Mouse (Mus musculus) embryonic facial prominence, embryonic 12.5 days (tissue): ENCODE measurements around the gene Kcnd1. TPM values are rescaled to one million over a fixed set of nuclear protein-coding genes. Genes with fewer than 3 reads are reported as not detected.

ENCODE experiments used
- ATAC-seq: fragments of 200-750 bp; cut with Nextera tagmentation; 2 replicates; pipeline ENCODE4 v1.8.0; 2017; ENCODE audit not compliant: insufficient number of reproducible peaks, insufficient read depth, low FRiP score, low TSS enrichment
- H3K27ac ChIP-seq: fragments of 300-500 bp; sonication (generic); 2 replicates; pipeline ENCODE4 v1.5.1; 2016; ENCODE audit warnings: mild to moderate bottlenecking
- H3K27me3 ChIP-seq: fragments of 300-500 bp; sonication (generic); 2 replicates; pipeline ENCODE4 v1.6.1; 2016; ENCODE audit warnings: mild to moderate bottlenecking, moderate library complexity
- H3K36me3 ChIP-seq: fragments of 300-500 bp; sonication (generic); 2 replicates; pipeline ENCODE4 v1.6.1; 2016; ENCODE audit warnings: mild to moderate bottlenecking
- H3K4me1 ChIP-seq: fragments of 300-500 bp; sonication (generic); 2 replicates; pipeline ENCODE4 v1.6.1; 2016
- H3K4me2 ChIP-seq: fragments of 300-500 bp; sonication (generic); replicated peaks from 2 replicates; pipeline ENCODE4 v1.6.1; 2016; ENCODE audit warnings: mild to moderate bottlenecking, moderate library complexity
- H3K4me3 ChIP-seq: fragments of 300-500 bp; sonication (generic); 2 replicates; pipeline ENCODE4 v1.5.1; 2016; ENCODE audit warnings: mild to moderate bottlenecking
- H3K9ac ChIP-seq: fragments of 300-500 bp; sonication (generic); 2 replicates; pipeline ENCODE4 v1.6.1; 2016; ENCODE audit warnings: mild to moderate bottlenecking, moderate library complexity
- H3K9me3 ChIP-seq: fragments of 300-500 bp; sonication (generic); 2 replicates; pipeline ENCODE4 v1.6.1; 2016; ENCODE audit warnings: mild to moderate bottlenecking, moderate library complexity
- WGBS: fragments of 180-500 bp; shearing (Covaris S2); methylation state at CpG from one replicate; pipeline ENCODE4 v1.1.7; 2016; 5-methylcytosine and 5-hydroxymethylcytosine counted together
- polyA plus RNA-seq: library from polyadenylated mRNA; unstranded; fragments of >200 nt; fragmentation: Nextera tagmentation; extraction: Ambion mirVana; gene quantifications from 2 replicates; pipeline ENCODE4 v1.2.1, GENCODE M21; 2016

Kcnd1 gene
- 2.3 and 2.4 TPM in 2 replicates for polyA plus RNA-seq

- ATAC-seq = peak; percentile 47; the same call in 1 of the 2 replicates
- H3K4me3 ChIP-seq = peak within 1 kb of the TSS; percentile 40
- no peaks in the 10 kb centered on the region for H3K27me3 ChIP-seq
- H3K9me3 ChIP-seq = 0 out of 2 replicates have a peak, but pooled peaks cover 2% of the 10 kb centered on the region
- H3K4me1 ChIP-seq = no peaks in the 10 kb centered on the region
- 22% methylated on average over 20 of the region's 24 CpGs for WGBS
- no peak within 1 kb of the TSS for H3K27ac ChIP-seq
- peak within 1 kb of the TSS; percentile 56 for H3K4me2 ChIP-seq
- H3K36me3 ChIP-seq = 0 out of 2 replicates have a peak, but pooled peaks cover 4% of the 10 kb centered on the region
- peak within 1 kb of the TSS; percentile 19 for H3K9ac ChIP-seq
Observed at GRCm38 (mm10) chrX:7821865-7822779, at the start of gene Kcnd1. TSS of gene Kcnd1 (plus strand) at chrX:7822289.

- Histone ChIP-seq H3K36me3 (peaks cover 29% of the 10 kb centered on the region; the same call in 1 of the 2 replicates), H3K27ac (no peak overlapping the region), H3K4me2 (no peak overlapping the region), H3K9me3 (no peaks in the 10 kb centered on the region), H3K4me1 (no peaks in the 10 kb centered on the region), H3K27me3 (no peaks in the 10 kb centered on the region), H3K9ac (no peak overlapping the region), H3K4me3 (no peak overlapping the region)
- WGBS = 47% methylated on average over 2 of the region's 2 CpGs
- ATAC-seq = no peak
Observed at GRCm38 (mm10) chrX:7772766-7773165, 49.3 kb upstream of the Kcnd1 start.

GRCm38 (mm10) chrX:7775501-7776205 is 46.4 kb upstream of the Kcnd1 start:
- WGBS = 81% methylated on average over 9 of the region's 9 CpGs
- no peaks in the 10 kb centered on the region for H3K4me1 ChIP-seq
- no peaks in the 10 kb centered on the region for H3K27me3 ChIP-seq
- no peak overlapping the region for H3K4me2 ChIP-seq
- peaks cover 13% of the 10 kb centered on the region; the same call in 1 of the 2 replicates for H3K36me3 ChIP-seq
- H3K9me3 ChIP-seq = no peaks in the 10 kb centered on the region
- no peak for ATAC-seq
- no peak overlapping the region for H3K27ac ChIP-seq
- no peak overlapping the region for H3K9ac ChIP-seq
- no peak overlapping the region for H3K4me3 ChIP-seq

- ATAC-seq = no peak
- H3K27me3 ChIP-seq = no peaks in the 10 kb centered on the region
- H3K9me3 ChIP-seq = no peaks in the 10 kb centered on the region
- WGBS = 48% methylated on average over 8 of the region's 8 CpGs
- H3K36me3 ChIP-seq = peaks cover 11% of the 10 kb centered on the region; the same call in 1 of the 2 replicates
- no peak overlapping the region for H3K27ac ChIP-seq
- H3K9ac ChIP-seq = no peak overlapping the region
- H3K4me2 ChIP-seq = no peak overlapping the region
- no peaks in the 10 kb centered on the region for H3K4me1 ChIP-seq
- H3K4me3 ChIP-seq = no peak overlapping the region
Observed at GRCm38 (mm10) chrX:7776329-7777082, 45.6 kb upstream of the Kcnd1 start.

- H3K9ac ChIP-seq = no peak overlapping the region
- H3K9me3 ChIP-seq = no peaks in the 10 kb centered on the region
- no peak for ATAC-seq
- no peak overlapping the region for H3K4me2 ChIP-seq
- H3K4me1 ChIP-seq = no peaks in the 10 kb centered on the region
- H3K36me3 ChIP-seq = peaks cover 4% of the 10 kb centered on the region; the same call in 1 of the 2 replicates
- no peak overlapping the region for H3K4me3 ChIP-seq
- WGBS = 75% methylated on average over 7 of the region's 7 CpGs
- H3K27ac ChIP-seq = no peak overlapping the region
- H3K27me3 ChIP-seq = no peaks in the 10 kb centered on the region
Observed at GRCm38 (mm10) chrX:7778450-7779244, 43.4 kb upstream of the Kcnd1 start.

GRCm38 (mm10) chrX:7779294-7779693 is 42.8 kb upstream of the Kcnd1 start:
- Histone ChIP-seq H3K9me3 (no peaks in the 10 kb centered on the region), H3K4me1 (no peaks in the 10 kb centered on the region), H3K9ac (no peak overlapping the region), H3K36me3 (no peaks in the 10 kb centered on the region), H3K27me3 (no peaks in the 10 kb centered on the region), H3K4me2 (no peak overlapping the region), H3K4me3 (no peak overlapping the region), H3K27ac (no peak overlapping the region)
- ATAC-seq = no peak
- WGBS = 30% methylated on average over 3 of the region's 3 CpGs

- Histone ChIP-seq H3K4me1 (no peaks in the 10 kb centered on the region), H3K4me2 (no peak overlapping the region), H3K9ac (no peak overlapping the region), H3K9me3 (no peaks in the 10 kb centered on the region), H3K4me3 (no peak overlapping the region), H3K27ac (no peak overlapping the region), H3K36me3 (no peaks in the 10 kb centered on the region), H3K27me3 (no peaks in the 10 kb centered on the region)
- no peak for ATAC-seq
- 79% methylated on average over 4 of the region's 4 CpGs for WGBS
Observed at GRCm38 (mm10) chrX:7782603-7783092, 39.4 kb upstream of the Kcnd1 start.

- 16% methylated on average over 24 of the region's 24 CpGs for WGBS
- Histone ChIP-seq H3K27ac (no peak within 1 kb of the TSS), H3K4me3 (peak within 1 kb of the TSS; percentile 48)
Observed at GRCm38 (mm10) chrX:7789542-7790136, 32.5 kb upstream of the Kcnd1 start, which contains the start of gene Gripap1. TSS of gene Gripap1 (plus strand) at chrX:7789765.

GRCm38 (mm10) chrX:7790309-7790708 is 31.8 kb upstream of the Kcnd1 start:
- peak overlapping the region; percentile 45 for H3K9ac ChIP-seq
- ATAC-seq = no peak
- no peaks in the 10 kb centered on the region for H3K4me1 ChIP-seq
- WGBS = 31% methylated on average over 5 of the region's 5 CpGs
- H3K9me3 ChIP-seq = no peaks in the 10 kb centered on the region
- no peaks in the 10 kb centered on the region for H3K27me3 ChIP-seq
- peak overlapping the region; percentile 55 for H3K4me2 ChIP-seq
- H3K4me3 ChIP-seq = peak overlapping the region; percentile 48
- no peak overlapping the region for H3K27ac ChIP-seq
- H3K36me3 ChIP-seq = no peaks in the 10 kb centered on the region

More at GRCm38 (mm10) chrX:7789542-7790136, 32.5 kb upstream of the Kcnd1 start, which contains the start of gene Gripap1:
- H3K4me1 ChIP-seq = no peaks in the 10 kb centered on the region
- no peaks in the 10 kb centered on the region for H3K36me3 ChIP-seq
- ATAC-seq = peak; percentile 75; the same call in 1 of the 2 replicates
- H3K4me2 ChIP-seq = peak within 1 kb of the TSS; percentile 55
- H3K27me3 ChIP-seq = no peaks in the 10 kb centered on the region
- H3K9ac ChIP-seq = peak within 1 kb of the TSS; percentile 45
- no peaks in the 10 kb centered on the region for H3K9me3 ChIP-seq

GRCm38 (mm10) chrX:7793361-7793760 is 28.7 kb upstream of the Kcnd1 start:
- Histone ChIP-seq H3K9ac (no peak overlapping the region), H3K27me3 (no peaks in the 10 kb centered on the region), H3K4me3 (no peak overlapping the region), H3K4me2 (no peak overlapping the region), H3K27ac (no peak overlapping the region), H3K36me3 (no peaks in the 10 kb centered on the region), H3K4me1 (no peaks in the 10 kb centered on the region), H3K9me3 (no peaks in the 10 kb centered on the region)
- no peak for ATAC-seq
- WGBS = 48% methylated on average over 3 of the region's 3 CpGs
